Mouse (Mus musculus) activated CD4-positive, CD25-positive, alpha-beta regulatory T cell, adult 9 weeks (primary cell): Measurements from ENCODE around the gene Nrp1. TPM values are rescaled to one million over a fixed set of nuclear protein-coding genes. Genes with fewer than 3 reads are reported as not detected.

ENCODE experiments used
- polyA plus RNA-seq: library from polyadenylated mRNA; unstranded; fragments of 100-300 nt; shearing (Covaris generic); gene quantifications from one replicate; pipeline ENCODE4 v1.2.1, GENCODE M21; 2017

The Nrp1 gene
- 317 TPM for polyA plus RNA-seq

GRCm38 (mm10) chr8:128358406-128358755, at the start of gene Nrp1:
Gene Nrp1, plus strand, starts transcription at chr8:128358604.

